ENCODE assay signal across 7 mouse cellular contexts in the genomic region with DNA sequence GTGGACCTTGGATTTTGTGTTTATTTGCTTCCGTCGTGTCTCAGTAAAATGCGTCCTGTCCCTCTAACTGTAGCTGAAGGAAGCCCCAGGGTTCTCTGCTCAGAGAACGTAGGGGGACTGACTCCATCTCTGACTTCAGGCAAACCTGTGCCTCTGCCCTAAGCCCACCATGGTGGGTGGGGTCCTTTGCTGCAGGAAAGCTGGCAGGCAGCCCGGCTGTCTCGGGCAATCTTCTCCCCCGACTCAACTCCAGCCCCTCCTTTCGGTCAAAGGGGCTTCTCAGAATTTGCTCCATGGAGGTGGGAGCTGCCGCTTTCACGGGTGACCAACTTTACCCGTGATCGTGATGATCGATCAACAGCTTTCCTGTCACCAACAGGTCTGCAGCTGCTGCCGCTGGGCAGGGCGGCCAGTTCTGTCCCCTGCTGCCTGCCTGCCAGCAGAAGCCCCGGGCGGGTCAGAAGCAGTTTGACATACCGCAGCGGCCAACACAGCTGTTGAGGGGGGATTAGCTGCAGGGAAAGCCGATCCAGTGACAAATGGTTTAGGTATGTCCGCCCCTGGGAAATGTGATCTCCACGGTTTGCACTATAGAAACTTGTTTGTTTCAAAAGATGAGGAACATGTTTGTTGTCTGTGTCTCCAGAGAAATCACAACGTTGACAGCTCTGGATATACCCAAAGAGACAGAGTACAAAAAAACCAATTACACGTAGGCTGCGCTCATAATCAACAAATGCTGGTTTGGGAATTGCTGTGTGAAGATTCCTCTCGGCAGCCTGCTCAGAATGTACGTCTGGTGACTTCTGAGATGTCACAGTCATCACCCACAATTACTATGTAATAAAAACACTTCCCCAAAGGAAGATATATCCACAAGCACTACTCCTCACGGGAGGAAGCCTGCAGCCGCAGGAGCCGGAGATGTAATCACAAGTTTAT.
A peak's percentile ranks its signal among the peaks of the same experiment; 100 is the strongest.
DNase-seq lines count a peak whose midpoint lies in the region; ATAC-seq and TF ChIP-seq lines count a peak whose summit lies in the region.

No protein-coding gene starts in this region.

- peak; percentile 74 for ATAC-seq in kidney, postnatal 0 days (replicated peaks; ENCODE audit: low FRiP score, low read depth)
- ATAC-seq in midbrain, embryonic 16.5 days: peak; percentile 52; the same call in 1 of the 2 replicates
- ATAC-seq in megakaryocyte, adult 5-6 weeks (ENCODE audit: poor library complexity, severe bottlenecking): no peak

- peak overlapping the region; percentile 65 for H3K27ac ChIP-seq in kidney, postnatal 0 days
- H3K27ac ChIP-seq in midbrain, embryonic 16.5 days (ENCODE audit: low read length): peak overlapping the region; percentile 83
- H3K27ac ChIP-seq in thymus, adult 2 months (ENCODE audit: control insufficient read depth, insufficient read depth, low read length): no peak overlapping the region

- H3K4me3 ChIP-seq in kidney, postnatal 0 days (replicated peaks; ENCODE audit: low read depth, low read length): peak overlapping the region; percentile 32
- peak overlapping the region; percentile 20; the same call in 1 of the 2 replicates for H3K4me3 ChIP-seq in midbrain, embryonic 16.5 days (ENCODE audit: low read depth, low read length)
- no peak overlapping the region for H3K4me3 ChIP-seq in thymus, adult 2 months (ENCODE audit: control insufficient read depth, insufficient read depth, low read length)

- H3K27me3 ChIP-seq in kidney, postnatal 0 days (ENCODE audit: insufficient read depth, low read length): no peaks in the 10 kb centered on the region
- no peaks in the 10 kb centered on the region for H3K27me3 ChIP-seq in midbrain, embryonic 16.5 days (ENCODE audit: control insufficient read depth, insufficient read depth, low read depth, low read length)
- H3K27me3 ChIP-seq in thymus, adult 2 months (ENCODE audit: control insufficient read depth, insufficient read depth, low read length): no peaks in the 10 kb centered on the region

- WGBS in kidney, postnatal 0 days: 6% methylated on average over 30 of the region's 30 CpGs
- WGBS in midbrain, embryonic 16.5 days: 8% methylated on average over 30 of the region's 30 CpGs
- WGBS in thymus, adult 2 months: 22% methylated on average over 30 of the region's 30 CpGs

- H3K4me2 ChIP-seq in kidney, postnatal 0 days (ENCODE audit: low read length): peak overlapping the region; percentile 57
- H3K4me2 ChIP-seq in midbrain, embryonic 16.5 days (ENCODE audit: low read length): peak overlapping the region; percentile 45

- no peak for TF ChIP-seq POLR2A in thymus, adult 2 months (IDR thresholded peaks at IDR 0.05; ENCODE audit: control insufficient read depth, extremely low read depth, insufficient read depth, low read length, poor library complexity)

- no peaks in the 10 kb centered on the region for H3K9me3 ChIP-seq in kidney, postnatal 0 days (replicated peaks; ENCODE audit: low read length)
- no peaks in the 10 kb centered on the region for H3K9me3 ChIP-seq in midbrain, embryonic 16.5 days (replicated peaks; ENCODE audit: control insufficient read depth, low read length, poor library complexity, severe bottlenecking)

- H3K9ac ChIP-seq in kidney, postnatal 0 days (ENCODE audit: low read depth, low read length): peak overlapping the region; percentile 42
- H3K9ac ChIP-seq in midbrain, embryonic 16.5 days (ENCODE audit: low read depth, low read length): peak overlapping the region; percentile 52

- peaks cover 9% of the 10 kb centered on the region for H3K4me1 ChIP-seq in kidney, postnatal 0 days (replicated peaks; ENCODE audit: insufficient read depth, low read length)
- peaks cover 21% of the 10 kb centered on the region for H3K4me1 ChIP-seq in midbrain, embryonic 16.5 days (ENCODE audit: control insufficient read depth, insufficient read depth, low read length)
- H3K4me1 ChIP-seq in thymus, adult 2 months (replicated peaks; ENCODE audit: control insufficient read depth, insufficient read depth, low read length): no peaks in the 10 kb centered on the region

- intact Hi-C loops in gastrocnemius, postnatal 14 days (cut with DNase I; ENCODE audit: low total_unique reads): loop anchor here (10.0 kb wide), 1 partner anchor 549 kb away; a partner anchor contains a TSS

- peak; percentile 12; the same call in 1 of the 2 replicates for TF ChIP-seq CTCF in kidney, postnatal 0 days (IDR thresholded peaks at IDR 0.05; ENCODE audit: low read depth)
- TF ChIP-seq CTCF in thymus, adult 2 months (IDR thresholded peaks at IDR 0.05; ENCODE audit: borderline replicate concordance, control insufficient read depth, extremely low read depth, insufficient read depth, low read length, poor library complexity): no peak

- H3K36me3 ChIP-seq in kidney, postnatal 0 days (ENCODE audit: insufficient read depth, low read length): no peaks in the 10 kb centered on the region
- H3K36me3 ChIP-seq in midbrain, embryonic 16.5 days (ENCODE audit: control insufficient read depth, insufficient read depth, low read length): no peaks in the 10 kb centered on the region
- H3K36me3 ChIP-seq in thymus, adult 2 months (ENCODE audit: control insufficient read depth, insufficient read depth, low read length): no peaks in the 10 kb centered on the region

- DNase-seq in testis, postnatal 10 days (ENCODE audit: low spot score): peak; percentile 58
- no peak for DNase-seq in testis, postnatal 14 days (ENCODE audit: low spot score)
- peak; percentile 82 for DNase-seq in gastrocnemius, postnatal 14 days
- DNase-seq in kidney, postnatal 0 days (ENCODE audit: low spot score): peak; percentile 93
- no peak for DNase-seq in thymus, adult 2 months

Comparison
In these comparisons a context has a peak if more than half of its experiments do, and no peak if none do; other contexts are left out.
1. DNase-seq: peak in testis, postnatal 10 days (single experiment), gastrocnemius, postnatal 14 days (single experiment) and kidney, postnatal 0 days (single experiment); none in testis, postnatal 14 days (single experiment) and thymus, adult 2 months (single experiment).